ENCODE assay signal across 19 mouse cellular contexts in genomic region chr11:103119609-103120008, GRCm38 (mm10). TPM values are rescaled to one million over a fixed set of nuclear protein-coding genes. Genes with fewer than 3 reads are reported as not detected.
DNase-seq lines count a peak whose midpoint lies in the region; ATAC-seq and TF ChIP-seq lines count a peak whose summit lies in the region.
"Had no signal": no experiment of that assay in that cellular context is flagged by ENCODE, and none has a peak within 500 bp of the region (broad histone marks: within the 10 kb centered on the region; RNA-seq: fewer than 3 reads in every experiment).

No protein-coding gene starts in this region.

- peaks cover 1% of the 10 kb centered on the region; the same call in 1 of the 2 replicates for H3K4me1 ChIP-seq in intestine, postnatal 0 days (replicated peaks; ENCODE audit: control insufficient read depth, insufficient read depth, low read length)
- H3K4me1 ChIP-seq in intestine, embryonic 16.5 days (ENCODE audit: control insufficient read depth, insufficient read depth, low read length), result peaks cover 11% of the 10 kb centered on the region
- peaks cover 24% of the 10 kb centered on the region for H3K4me1 ChIP-seq in megakaryocyte, embryonic 14.5 days
- H3K4me1 ChIP-seq in cerebellum, adult 2 months (ENCODE audit: control insufficient read depth, insufficient read depth, low read length), result no peaks in the 10 kb centered on the region

- intact Hi-C loops in gastrocnemius, adult 2 months (cut with DNase I), result no loop called here
- intact Hi-C loops in gastrocnemius, postnatal 36 days (cut with DNase I), result no loop called here

- DNase-seq in gastrocnemius, adult 2 months, result peak; percentile 16
- DNase-seq in gastrocnemius, postnatal 36 days, result no peak
- DNase-seq in cerebellum, adult 2 months, result no peak
- DNase-seq: B cell, adult 2 months; cerebellum, adult 9-10 months; gastrocnemius, postnatal 10 days; layer of hippocampus, postnatal 36 days; liver, postnatal 0 days; right cerebral cortex, adult 18-20 months; thymus, postnatal 14 days had no signal

- WGBS in intestine, postnatal 0 days, result 57% methylated on average over 5 of the region's 5 CpGs
- 50% methylated on average over 5 of the region's 5 CpGs for WGBS in intestine, embryonic 16.5 days
- WGBS in cerebellum, adult 2 months, result 29% methylated on average over 5 of the region's 5 CpGs

- no peaks in the 10 kb centered on the region for H3K27me3 ChIP-seq in intestine, postnatal 0 days (replicated peaks; ENCODE audit: control insufficient read depth, insufficient read depth, low read length)
- H3K27me3 ChIP-seq in intestine, embryonic 16.5 days (replicated peaks; ENCODE audit: control insufficient read depth, insufficient read depth, low read length), result no peaks in the 10 kb centered on the region
- H3K27me3 ChIP-seq in megakaryocyte, embryonic 14.5 days (replicated peaks), result no peaks in the 10 kb centered on the region
- no peaks in the 10 kb centered on the region for H3K27me3 ChIP-seq in myocyte (ENCODE audit: control insufficient read depth, insufficient read depth, insufficient read length)
- no peaks in the 10 kb centered on the region for H3K27me3 ChIP-seq in cerebellum, adult 2 months (ENCODE audit: control insufficient read depth, insufficient read depth, low read length)
- H3K27me3 ChIP-seq: forebrain, embryonic 12.5 days; limb, embryonic 15.5 days; neural tube, embryonic 13.5 days had no signal

- no peaks in the 10 kb centered on the region for H3K9me3 ChIP-seq in intestine, postnatal 0 days (ENCODE audit: control insufficient read depth)
- H3K9me3 ChIP-seq in intestine, embryonic 16.5 days (ENCODE audit: control insufficient read depth, low read length), result no peaks in the 10 kb centered on the region
- H3K9me3 ChIP-seq in megakaryocyte, embryonic 14.5 days, result no peaks in the 10 kb centered on the region
- H3K9me3 ChIP-seq: forebrain, embryonic 12.5 days; heart, embryonic 10.5 days; limb, embryonic 15.5 days; neural tube, embryonic 13.5 days had no signal

- H3K36me3 ChIP-seq in intestine, postnatal 0 days (ENCODE audit: control insufficient read depth, insufficient read depth), result no peaks in the 10 kb centered on the region; the same call in 1 of the 2 replicates
- no peaks in the 10 kb centered on the region for H3K36me3 ChIP-seq in intestine, embryonic 16.5 days (ENCODE audit: control insufficient read depth, insufficient read depth, low read length)
- H3K36me3 ChIP-seq in megakaryocyte, embryonic 14.5 days (replicated peaks; ENCODE audit: low read length), result peaks cover 25% of the 10 kb centered on the region
- no peaks in the 10 kb centered on the region for H3K36me3 ChIP-seq in myocyte (ENCODE audit: control insufficient read depth, insufficient read depth)
- H3K36me3 ChIP-seq: forebrain, embryonic 12.5 days; heart, embryonic 10.5 days; limb, embryonic 15.5 days; neural tube, embryonic 13.5 days had no signal

- peak overlapping the region; percentile 71 for H3K27ac ChIP-seq in gastrocnemius, adult 2 months
- no peak overlapping the region for H3K27ac ChIP-seq in intestine, postnatal 0 days (ENCODE audit: low read depth, low read length)
- no peak overlapping the region for H3K27ac ChIP-seq in intestine, embryonic 16.5 days (ENCODE audit: low read length)
- H3K27ac ChIP-seq in cerebellum, adult 2 months (ENCODE audit: insufficient read depth, low read length), result no peak overlapping the region
- H3K27ac ChIP-seq: forebrain, embryonic 12.5 days; heart, embryonic 10.5 days; limb, embryonic 15.5 days; neural tube, embryonic 13.5 days had no signal

- H3ac ChIP-seq in myocyte (ENCODE audit: control insufficient read depth, insufficient read length), result no peak overlapping the region

- peaks cover 27% of the 10 kb centered on the region for H3K79me2 ChIP-seq in myocyte (ENCODE audit: control insufficient read depth, insufficient read depth)

- H3K4me2 ChIP-seq in intestine, postnatal 0 days (replicated peaks; ENCODE audit: low read depth), result no peak overlapping the region
- H3K4me2 ChIP-seq in intestine, embryonic 16.5 days (ENCODE audit: low read depth, low read length), result no peak overlapping the region
- no peak overlapping the region for H3K4me2 ChIP-seq in myocyte (ENCODE audit: low read depth)

- no peak for TF ChIP-seq POLR2A in myocyte (IDR thresholded peaks at IDR 0.05; ENCODE audit: insufficient read length, low read depth)
- TF ChIP-seq POLR2A in cerebellum, adult 2 months (IDR thresholded peaks at IDR 0.05; ENCODE audit: borderline replicate concordance, insufficient read depth, low read length), result no peak

- H3K9ac ChIP-seq in intestine, postnatal 0 days (ENCODE audit: low read depth, low read length), result no peak overlapping the region
- no peak overlapping the region for H3K9ac ChIP-seq in intestine, embryonic 16.5 days (ENCODE audit: low read depth, low read length)
- H3K9ac ChIP-seq: forebrain, embryonic 12.5 days; limb, embryonic 15.5 days; liver, postnatal 0 days had no signal

- TF ChIP-seq CTCF in gastrocnemius, adult 2 months (IDR thresholded peaks at IDR 0.05), result peak; percentile 47
- TF ChIP-seq CTCF in intestine, postnatal 0 days (IDR thresholded peaks at IDR 0.05; ENCODE audit: low read depth), result peak; percentile 32
- no peak for TF ChIP-seq CTCF in cerebellum, adult 2 months (IDR thresholded peaks at IDR 0.05; ENCODE audit: borderline replicate concordance, insufficient read depth, low read depth, low read length)

- no peak overlapping the region for H3K4me3 ChIP-seq in gastrocnemius, adult 2 months
- H3K4me3 ChIP-seq in intestine, postnatal 0 days (ENCODE audit: low read depth, low read length), result no peak overlapping the region
- H3K4me3 ChIP-seq in intestine, embryonic 16.5 days (ENCODE audit: low read length), result no peak overlapping the region
- H3K4me3 ChIP-seq in megakaryocyte, embryonic 14.5 days (replicated peaks), result peak overlapping the region; percentile 20
- no peak overlapping the region for H3K4me3 ChIP-seq in myocyte
- no peak overlapping the region for H3K4me3 ChIP-seq in cerebellum, adult 2 months (replicated peaks; ENCODE audit: insufficient read depth, low read depth, low read length)
- H3K4me3 ChIP-seq: forebrain, embryonic 12.5 days; heart, embryonic 10.5 days had no signal

- ATAC-seq in intestine, postnatal 0 days, result no peak
- ATAC-seq in intestine, embryonic 16.5 days, result no peak
- ATAC-seq in megakaryocyte, adult 5-6 weeks (ENCODE audit: poor library complexity, severe bottlenecking), result no peak
- ATAC-seq: liver, postnatal 0 days had no signal

RNA-seq across cellular contexts. Expression of gene Hexim1, which starts 3.6 kb away (rescaled TPM):
- 10 to 100 TPM; 18.6 to 21.8 TPM for total RNA-seq in gastrocnemius, adult 2 months (2021)
- 10 to 100 TPM; 14.7 to 17.0 TPM for total RNA-seq in gastrocnemius, postnatal 36 days (2021)
- polyA plus RNA-seq in intestine, postnatal 0 days (2015; fragmentation: Nextera tagmentation; extraction: Ambion mirVana), result 4.6 and 6.0 TPM in 2 replicates
- 4.2 and 4.6 TPM in 2 replicates for polyA plus RNA-seq in intestine, embryonic 16.5 days (2015; fragmentation: Nextera tagmentation; extraction: Ambion mirVana)
- polyA plus RNA-seq in megakaryocyte, embryonic 14.5 days (2012; ENCODE audit: insufficient read depth, low replicate concordance), result 24.4 and 98.1 TPM in 2 replicates
- 10.1 TPM in 2 replicates for total RNA-seq in megakaryocyte, adult 5-6 weeks (2015)
- 17.0 and 24.6 TPM in 2 replicates for total RNA-seq in megakaryocyte, adult 5-6 weeks (2017)
- polyA plus RNA-seq in myocyte (2012; fragmentation: generic; extraction: Trizol), result 18.7 TPM
- polyA plus RNA-seq in cerebellum, adult 2 months (2012; rRNA removed), result 25.5 and 28.8 TPM in 2 replicates

RNA-seq across cellular contexts. Expression of gene Hexim2, which starts 12.6 kb away (rescaled TPM):
- total RNA-seq in gastrocnemius, adult 2 months (2021), result 1 to 10 TPM; 2.0 to 3.6 TPM
- 1 to 10 TPM; 2.1 to 2.9 TPM for total RNA-seq in gastrocnemius, postnatal 36 days (2021)
- 3.5 and 5.3 TPM in 2 replicates for polyA plus RNA-seq in intestine, postnatal 0 days (2015; fragmentation: Nextera tagmentation; extraction: Ambion mirVana)
- polyA plus RNA-seq in intestine, embryonic 16.5 days (2015; fragmentation: Nextera tagmentation; extraction: Ambion mirVana), result 5.8 TPM in 2 replicates
- polyA plus RNA-seq in megakaryocyte, embryonic 14.5 days (2012; ENCODE audit: insufficient read depth, low replicate concordance), result 73.5 and 168 TPM in 2 replicates
- 0.25 and 1.8 TPM in 2 replicates for total RNA-seq in megakaryocyte, adult 5-6 weeks (2015)
- total RNA-seq in megakaryocyte, adult 5-6 weeks (2017), result 1.0 and 2.1 TPM in 2 replicates
- polyA plus RNA-seq in myocyte (2012; fragmentation: generic; extraction: Trizol), result 8.8 TPM
- 20.9 and 23.0 TPM in 2 replicates for polyA plus RNA-seq in cerebellum, adult 2 months (2012; rRNA removed)

RNA-seq across cellular contexts. Expression of gene Acbd4, which starts 18.1 kb away (rescaled TPM):
- total RNA-seq in gastrocnemius, adult 2 months (2021), result 10 to 100 TPM; 24.2 to 28.6 TPM
- total RNA-seq in gastrocnemius, postnatal 36 days (2021), result 10 to 100 TPM; 26.8 to 31.1 TPM
- polyA plus RNA-seq in intestine, postnatal 0 days (2015; fragmentation: Nextera tagmentation; extraction: Ambion mirVana), result 74.7 and 75.9 TPM in 2 replicates
- 30.4 and 32.5 TPM in 2 replicates for polyA plus RNA-seq in intestine, embryonic 16.5 days (2015; fragmentation: Nextera tagmentation; extraction: Ambion mirVana)
- polyA plus RNA-seq in megakaryocyte, embryonic 14.5 days (2012; ENCODE audit: insufficient read depth, low replicate concordance), result 42.5 and 61.0 TPM in 2 replicates
- total RNA-seq in megakaryocyte, adult 5-6 weeks (2015), result 3.2 and 6.2 TPM in 2 replicates
- 9.3 and 9.4 TPM in 2 replicates for total RNA-seq in megakaryocyte, adult 5-6 weeks (2017)
- 55.2 TPM for polyA plus RNA-seq in myocyte (2012; fragmentation: generic; extraction: Trizol)
- polyA plus RNA-seq in cerebellum, adult 2 months (2012; rRNA removed), result 60.4 and 61.5 TPM in 2 replicates

RNA-seq across cellular contexts. Expression of gene Plcd3, which starts 18.2 kb away (rescaled TPM):
- total RNA-seq in gastrocnemius, adult 2 months (2021), result 1 to 10 TPM; 4.6 to 5.9 TPM
- 1 to 10 TPM; 3.8 to 4.0 TPM for total RNA-seq in gastrocnemius, postnatal 36 days (2021)
- 1.0 and 1.5 TPM in 2 replicates for polyA plus RNA-seq in intestine, postnatal 0 days (2015; fragmentation: Nextera tagmentation; extraction: Ambion mirVana)
- polyA plus RNA-seq in intestine, embryonic 16.5 days (2015; fragmentation: Nextera tagmentation; extraction: Ambion mirVana), result 2.1 and 2.3 TPM in 2 replicates
- polyA plus RNA-seq in megakaryocyte, embryonic 14.5 days (2012; ENCODE audit: insufficient read depth, low replicate concordance), result 0.18 TPM in 1 of 2 replicates, not detected in the other
- total RNA-seq in megakaryocyte, adult 5-6 weeks (2015), result not detected in 2 replicates
- not detected in 2 replicates for total RNA-seq in megakaryocyte, adult 5-6 weeks (2017)
- 20.6 TPM for polyA plus RNA-seq in myocyte (2012; fragmentation: generic; extraction: Trizol)
- 11.8 and 13.1 TPM in 2 replicates for polyA plus RNA-seq in cerebellum, adult 2 months (2012; rRNA removed)

RNA-seq across cellular contexts. Expression of gene Fmnl1, which starts 51.3 kb away (rescaled TPM):
- 1 to 10 TPM; 4.2 to 5.7 TPM for total RNA-seq in gastrocnemius, adult 2 months (2021)
- 1 to 10 TPM; 3.6 to 5.6 TPM for total RNA-seq in gastrocnemius, postnatal 36 days (2021)
- 0.80 and 1.0 TPM in 2 replicates for polyA plus RNA-seq in intestine, postnatal 0 days (2015; fragmentation: Nextera tagmentation; extraction: Ambion mirVana)
- polyA plus RNA-seq in intestine, embryonic 16.5 days (2015; fragmentation: Nextera tagmentation; extraction: Ambion mirVana), result 2.2 and 2.3 TPM in 2 replicates
- 25.5 and 36.6 TPM in 2 replicates for polyA plus RNA-seq in megakaryocyte, embryonic 14.5 days (2012; ENCODE audit: insufficient read depth, low replicate concordance)
- total RNA-seq in megakaryocyte, adult 5-6 weeks (2015), result 387 and 407 TPM in 2 replicates
- 126 and 152 TPM in 2 replicates for total RNA-seq in megakaryocyte, adult 5-6 weeks (2017)
- 15.6 TPM for polyA plus RNA-seq in myocyte (2012; fragmentation: generic; extraction: Trizol)
- polyA plus RNA-seq in cerebellum, adult 2 months (2012; rRNA removed), result 63.7 and 71.1 TPM in 2 replicates
